Mouse (Mus musculus): ENCODE measurements around the gene Svop. TPM values are rescaled to one million over a fixed set of nuclear protein-coding genes. Genes with fewer than 3 reads are reported as not detected.

The Svop gene
- total and polyA plus RNA-seq, 3 experiments: 0.31 to 0.51 (median 0.38) TPM

- peaks cover 0 to 9% of the 10 kb centered on the region in 2 experiments; a peak in 2 of 4 replicates for H3K4me1 ChIP-seq (ENCODE audit: control insufficient read depth in 1 of 2, insufficient read depth in 2 of 2)
- H3K4me3 ChIP-seq (replicated peaks in 1 of 3; ENCODE audit: low read depth in 2 of 3, low read length in 2 of 3, poor library complexity in 1 of 3): no peak overlapping the region
- no peaks in the 10 kb centered on the region for H3K79me2 ChIP-seq (replicated peaks; ENCODE audit: control insufficient read depth, extremely low read depth, insufficient read depth, poor library complexity, severe bottlenecking)
- no peak overlapping the region for H3K4me2 ChIP-seq (ENCODE audit: insufficient read depth, low read depth, poor library complexity, severe bottlenecking)
- TF ChIP-seq POLR2AphosphoS2 (IDR thresholded peaks at IDR 0.05; ENCODE audit: low read depth, low read length) (no peak), ZMIZ1 (IDR thresholded peaks at IDR 0.05; ENCODE audit: low read depth, low read length) (no peak), ELF1 (IDR thresholded peaks at IDR 0.05; ENCODE audit: low read depth, low read length) (no peak), UBTF (IDR thresholded peaks at IDR 0.05; ENCODE audit: low read depth, low read length) (no peak), ZC3H11A (IDR thresholded peaks at IDR 0.05; ENCODE audit: low read depth, low read length) (no peak), CHD2 (IDR thresholded peaks at IDR 0.05; ENCODE audit: low read length) (no peak), MAFK (IDR thresholded peaks at IDR 0.05; ENCODE audit: insufficient replicate concordance, low read length) (no peak), RCOR1 (conservative IDR thresholded peaks at IDR 0.05; ENCODE audit: low read depth, low read length) (no peak), NELFE (IDR thresholded peaks at IDR 0.05; ENCODE audit: low read depth, low read length) (no peak), RAD21 (IDR thresholded peaks at IDR 0.05; ENCODE audit: low read depth, low read length) (no peak), ETS1 (conservative IDR thresholded peaks at IDR 0.05; ENCODE audit: low read depth, low read length) (no peak), MAX (IDR thresholded peaks at IDR 0.05; ENCODE audit: low read length) (no peak), BHLHE40 (IDR thresholded peaks at IDR 0.05; ENCODE audit: low read depth, low read length) (no peak), MXI1 (IDR thresholded peaks at IDR 0.05; ENCODE audit: low read depth, low read length) (no peak), TCF12 (IDR thresholded peaks at IDR 0.05; ENCODE audit: low read depth, low read length) (no peak), SIN3A (IDR thresholded peaks at IDR 0.05; ENCODE audit: low read length) (no peak), SMC3 (IDR thresholded peaks at IDR 0.05; ENCODE audit: low read depth, low read length) (no peak)
- DNase-seq (ENCODE audit: extremely low read depth): no peak
- no peaks in the 10 kb centered on the region for H3K36me3 ChIP-seq (replicated peaks in 1 of 2; ENCODE audit: control insufficient read depth in 1 of 2, insufficient read depth in 1 of 2, low read length in 1 of 2)
- no peak overlapping the region for H3K9ac ChIP-seq (ENCODE audit: insufficient read depth, low read depth)
- H3K27me3 ChIP-seq (replicated peaks): peaks cover 6% of the 10 kb centered on the region
- in situ Hi-C loops (cut with MboI; ENCODE audit: low pct_ligation_motif_present, low pct_unique_long_range_greater_than_20kb, low sequenced_read_pairs): no loop called here
- H3K9me3 ChIP-seq (replicated peaks; ENCODE audit: low read length): no peaks in the 10 kb centered on the region
- H3K27ac ChIP-seq (ENCODE audit: insufficient read depth, low read depth): no peak overlapping the region
- dilution Hi-C loops (cut with MboI; ENCODE audit: extremely low pct_ligation_motif_present, extremely low pct_unique_long_range_greater_than_20kb, low sequenced_read_pairs): no loop called here
Observed at GRCm38 (mm10) chr5:114085501-114085900, 5.9 kb downstream of the Svop start.

- no peak for DNase-seq (ENCODE audit: extremely low read depth)
- TF ChIP-seq JUN (IDR thresholded peaks at IDR 0.05; ENCODE audit: insufficient read depth, low read depth, low read length) (no peak), TCF12 (IDR thresholded peaks at IDR 0.05; ENCODE audit: low read depth, low read length) (no peak), POLR2A (IDR thresholded peaks at IDR 0.05; ENCODE audit: low read depth, low read length) (no peak), PAX5 (IDR thresholded peaks at IDR 0.05; ENCODE audit: low read length) (no peak)
- in situ Hi-C loops (cut with MboI; ENCODE audit: low pct_ligation_motif_present, low pct_unique_long_range_greater_than_20kb, low sequenced_read_pairs): no loop called here
Observed at GRCm38 (mm10) chr5:114077009-114077408, 14.4 kb downstream of the Svop start.

More at GRCm38 (mm10) chr5:114077009-114077408, 14.4 kb downstream of the Svop start:
- Histone ChIP-seq H3K27ac (ENCODE audit: insufficient read depth, low read depth) (no peak overlapping the region), H3K9me3 (replicated peaks; ENCODE audit: low read length) (no peaks in the 10 kb centered on the region), H3K4me2 (ENCODE audit: insufficient read depth, low read depth, poor library complexity, severe bottlenecking) (no peak overlapping the region), H3K36me3 (replicated peaks in 1 of 2; ENCODE audit: control insufficient read depth in 1 of 2, insufficient read depth in 1 of 2, low read length in 1 of 2) (no peaks in the 10 kb centered on the region), H3K27me3 (replicated peaks) (no peaks in the 10 kb centered on the region), H3K4me1 (ENCODE audit: control insufficient read depth in 1 of 2, insufficient read depth in 2 of 2) (peaks cover 2 to 8% of the 10 kb centered on the region in 2 experiments), H3K4me3 (replicated peaks in 1 of 3; ENCODE audit: low read depth in 2 of 3, low read length in 2 of 3, poor library complexity in 1 of 3) (no peak overlapping the region), H3K79me2 (replicated peaks; ENCODE audit: control insufficient read depth, extremely low read depth, insufficient read depth, poor library complexity, severe bottlenecking) (no peaks in the 10 kb centered on the region), H3K9ac (ENCODE audit: insufficient read depth, low read depth) (no peak overlapping the region)
- dilution Hi-C loops (cut with MboI; ENCODE audit: extremely low pct_ligation_motif_present, extremely low pct_unique_long_range_greater_than_20kb, low sequenced_read_pairs): no loop called here
